Mouse (Mus musculus) lung, postnatal 10 days (tissue): ENCODE results near the gene Ntn1.

Source experiments
- DNase-seq: peaks from one replicate; pipeline ENCODE4 v3.0.0; 2021

The Ntn1 gene

GRCm38 (mm10) chr11:68205572-68206229 is 194.9 kb downstream of the Ntn1 start:
- DNase-seq, result no peak

DNA sequence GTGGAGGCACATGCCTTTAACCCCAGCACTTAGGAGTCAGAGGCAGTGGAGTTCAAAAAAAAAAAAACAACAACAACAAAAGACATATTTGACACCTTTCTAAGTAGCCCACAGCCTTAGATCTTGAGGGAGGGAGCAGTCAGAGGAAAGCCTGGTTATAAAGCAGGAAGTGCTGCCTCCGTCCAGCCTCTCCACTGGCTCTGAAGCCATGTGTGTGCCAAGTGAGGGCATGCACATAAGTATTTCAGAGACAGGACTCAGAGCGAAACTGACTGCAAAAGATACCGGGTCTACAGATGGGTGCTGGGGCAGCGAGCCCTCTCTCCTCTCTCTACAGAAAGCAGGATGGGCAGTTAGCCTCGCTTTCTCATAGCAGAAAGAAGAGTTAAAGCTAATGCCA is 196.2 kb downstream of the Ntn1 start:
- no peak for DNase-seq

- no peak for DNase-seq
These were observed 196.8 kb downstream of the Ntn1 start for GRCm38 (mm10) chr11:68203658-68204315.

- no peak for DNase-seq
These were observed 198.1 kb downstream of the Ntn1 start for GRCm38 (mm10) chr11:68202561-68202960.

- no peak for DNase-seq
These were observed 198.7 kb downstream of the Ntn1 start for GRCm38 (mm10) chr11:68201811-68202459.

GRCm38 (mm10) chr11:68201063-68201462 is 199.6 kb downstream of the Ntn1 start:
- no peak for DNase-seq

- no peak for DNase-seq
These were observed 200.1 kb downstream of the Ntn1 start for GRCm38 (mm10) chr11:68200500-68200899.

GRCm38 (mm10) chr11:68199801-68200423 is 200.7 kb downstream of the Ntn1 start:
- DNase-seq, result peak; percentile 48

- no peak for DNase-seq
These were observed 201.5 kb downstream of the Ntn1 start for GRCm38 (mm10) chr11:68199103-68199502.

- no peak for DNase-seq
These were observed 201.9 kb downstream of the Ntn1 start for GRCm38 (mm10) chr11:68198696-68199095.

DNA sequence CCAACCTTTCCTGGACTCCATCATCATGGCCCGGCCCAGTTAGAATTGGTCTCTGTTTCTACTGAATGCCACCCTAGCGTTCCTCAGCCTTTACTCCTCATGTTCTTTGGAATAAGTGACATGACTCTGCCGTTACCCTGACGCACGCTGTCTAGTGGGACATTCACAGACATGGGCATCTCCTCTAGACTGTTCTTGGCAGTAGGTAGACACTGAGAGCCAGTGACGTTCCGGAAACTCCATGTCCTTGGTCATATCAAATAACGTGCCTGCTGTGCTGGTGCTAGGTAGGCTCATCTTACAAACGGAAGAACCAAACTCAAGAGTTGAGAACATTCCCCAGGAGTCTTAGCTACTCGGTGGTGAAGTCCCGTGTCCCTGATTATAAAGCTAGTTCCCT is 203.2 kb downstream of the Ntn1 start:
- DNase-seq, result no peak

DNA sequence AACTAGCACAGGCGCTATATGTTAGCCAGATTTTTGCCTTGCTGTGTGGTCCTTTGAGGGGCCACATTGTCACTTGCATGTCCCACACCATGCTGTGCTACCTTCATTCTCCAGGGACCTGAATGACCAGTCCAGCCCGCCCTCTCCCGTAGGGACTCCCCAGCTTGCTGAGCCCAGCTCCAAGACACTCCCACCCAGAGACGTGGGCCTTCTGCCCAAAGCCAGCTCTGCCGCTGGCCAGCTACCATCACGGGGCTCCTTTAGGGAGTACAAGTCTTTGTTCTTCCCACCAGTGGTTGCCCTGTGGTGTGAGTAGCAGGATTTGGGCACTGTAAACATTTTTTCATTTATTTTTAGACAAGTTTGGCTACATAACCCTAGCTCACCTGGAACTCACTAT is 204.1 kb downstream of the Ntn1 start:
- peak; percentile 77 for DNase-seq

- no peak for DNase-seq
These were observed 204.9 kb downstream of the Ntn1 start for GRCm38 (mm10) chr11:68195693-68196176.

GRCm38 (mm10) chr11:68195168-68195567 is 205.5 kb downstream of the Ntn1 start:
- DNase-seq, result no peak

- DNase-seq, result no peak
These were observed 209.8 kb downstream of the Ntn1 start for GRCm38 (mm10) chr11:68190849-68191248.

DNA sequence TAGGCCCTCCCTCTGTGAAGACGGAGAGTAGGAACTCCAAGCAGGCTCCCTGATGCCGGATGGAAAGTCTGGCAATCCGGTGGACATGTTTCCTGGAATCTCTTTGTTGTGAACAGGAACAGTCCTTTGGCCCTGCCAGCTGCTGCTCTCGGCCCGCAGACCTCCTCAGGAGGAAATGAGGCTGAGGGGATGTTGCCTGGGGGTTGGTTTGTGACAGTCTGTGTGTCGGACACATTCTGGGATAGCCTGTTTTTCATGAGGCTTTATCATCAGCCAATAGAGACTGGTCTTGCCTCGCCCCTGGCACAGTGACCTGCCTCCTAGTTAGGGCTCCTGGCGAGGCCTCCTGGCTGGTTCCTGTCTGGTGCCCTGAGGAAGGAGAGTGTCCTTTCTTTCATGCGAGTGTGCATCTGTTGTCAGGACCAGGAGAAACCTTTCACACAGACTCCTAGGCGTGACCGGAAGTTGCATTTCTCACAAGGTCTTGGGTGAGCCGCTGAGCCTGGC is 211.9 kb downstream of the Ntn1 start:
- DNase-seq, result peak; percentile 74

GRCm38 (mm10) chr11:68187242-68187641 is 213.4 kb downstream of the Ntn1 start:
- peak; percentile 73 for DNase-seq

DNA sequence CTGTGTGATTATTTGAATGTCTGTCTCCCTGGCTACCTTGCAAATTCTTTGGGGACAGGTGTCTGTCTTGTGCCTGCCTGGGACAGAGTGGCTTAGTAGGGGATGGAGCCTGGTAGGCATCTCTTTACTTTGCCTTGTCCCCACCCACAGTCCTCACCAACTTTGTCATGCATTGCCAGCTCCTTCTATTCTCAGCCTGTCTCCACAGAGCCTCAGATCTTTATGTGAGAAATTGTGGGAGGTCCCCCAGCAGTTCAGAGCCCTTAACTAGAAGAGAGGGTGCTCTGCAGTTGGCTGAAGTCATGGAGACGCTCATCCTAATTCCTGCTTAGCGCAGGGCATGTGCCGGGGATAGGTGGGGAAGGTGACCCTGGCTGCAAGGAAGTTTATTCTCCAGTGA is 215.0 kb downstream of the Ntn1 start:
- DNase-seq, result no peak

- DNase-seq, result no peak
These were observed 223.2 kb downstream of the Ntn1 start for GRCm38 (mm10) chr11:68177415-68177814.

DNA sequence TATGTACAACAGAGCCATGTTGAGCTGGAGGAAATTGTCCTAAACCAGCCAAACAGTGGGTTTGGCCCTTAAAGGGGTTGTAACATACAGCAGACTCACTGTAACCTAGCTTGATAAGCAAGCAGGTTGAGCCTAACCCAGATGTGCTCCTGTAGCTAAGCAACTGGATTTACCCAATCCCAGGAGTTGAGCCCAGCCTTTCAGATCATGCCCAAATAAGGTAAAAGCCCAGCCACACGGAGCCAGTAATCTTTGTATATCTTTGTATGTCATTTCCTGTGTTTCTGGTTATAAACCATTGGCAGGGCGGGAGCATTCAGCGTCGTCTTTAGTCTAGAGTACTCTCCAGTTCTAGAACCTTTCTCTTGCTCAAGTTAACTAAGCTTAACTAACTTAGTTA is 224.1 kb downstream of the Ntn1 start:
- DNase-seq, result peak; percentile 35

GRCm38 (mm10) chr11:68172648-68173045 is 228.0 kb downstream of the Ntn1 start:
- DNase-seq, result no peak

- peak; percentile 27 for DNase-seq
These were observed 228.5 kb downstream of the Ntn1 start for GRCm38 (mm10) chr11:68171973-68172647.

DNA sequence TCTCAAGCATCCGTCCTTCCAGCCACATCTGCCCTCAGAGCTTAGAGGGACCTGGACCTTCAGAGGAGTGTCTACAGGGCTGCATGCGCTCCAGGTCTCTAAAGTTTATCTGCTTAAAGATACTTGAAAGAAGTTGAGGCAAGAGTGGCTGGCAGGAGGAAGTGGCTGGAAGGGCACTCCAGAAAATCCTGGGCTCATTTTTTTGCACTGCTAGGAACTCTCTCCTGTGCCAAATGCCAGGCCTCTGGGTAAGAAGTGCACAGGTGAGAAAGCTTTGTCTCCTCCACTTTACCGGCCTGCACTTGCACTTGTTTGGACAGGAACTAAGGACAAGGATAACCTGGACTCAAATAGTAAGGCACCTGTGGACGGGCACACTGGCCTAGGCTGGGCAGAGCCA is 232.2 kb downstream of the Ntn1 start:
- DNase-seq, result no peak
